Mouse (Mus musculus) C2C12 (cell line): ENCODE measurements around the gene Itga4. TPM values are rescaled to one million over a fixed set of nuclear protein-coding genes. Genes with fewer than 3 reads are reported as not detected.

Experiments
- H3K27me3 ChIP-seq: one replicate; pipeline ENCODE4 v1.6.1; 2011; ENCODE audit not compliant: control insufficient read depth, insufficient read depth, insufficient read length
- H3K36me3 ChIP-seq: one replicate; pipeline ENCODE4 v1.6.1; 2011; ENCODE audit not compliant: control insufficient read depth, insufficient read depth
- H3K4me3 ChIP-seq: one replicate; pipeline ENCODE4 v1.5.1; 2011; ENCODE audit warnings: mild to moderate bottlenecking, control low read depth; ENCODE audit not compliant: poor library complexity, insufficient read depth, severe bottlenecking
- H3K79me2 ChIP-seq: one replicate; pipeline ENCODE4 v1.6.1; 2011; ENCODE audit not compliant: control insufficient read depth, insufficient read depth
- H3K79me3 ChIP-seq: one replicate; pipeline ENCODE4 v1.6.1; 2011; ENCODE audit warnings: low read depth, control low read depth
- H3ac ChIP-seq: one replicate; pipeline ENCODE3; 2011; ENCODE audit warnings: low read depth; ENCODE audit not compliant: control insufficient read depth, insufficient read length
- CEBPB ChIP-seq: IDR thresholded peaks from one replicate; pipeline ENCODE4 v1.6.1; 2011; ENCODE audit warnings: low read depth, mild to moderate bottlenecking, control low read depth, moderate library complexity
- CTCF ChIP-seq: IDR thresholded peaks from one replicate; pipeline ENCODE4 v1.5.1; 2011; ENCODE audit not compliant: control insufficient read depth, insufficient read depth, insufficient read length
- FOSL1 ChIP-seq: IDR thresholded peaks from one replicate; pipeline ENCODE4 v1.8.0; 2011; ENCODE audit warnings: mild to moderate bottlenecking, low read length; ENCODE audit not compliant: poor library complexity, insufficient read depth, severe bottlenecking
- MAX ChIP-seq: IDR thresholded peaks from one replicate; pipeline ENCODE4 v1.6.1; 2011; ENCODE audit warnings: mild to moderate bottlenecking, control low read depth
- MYOD1 ChIP-seq: IDR thresholded peaks from one replicate; pipeline ENCODE4 v1.6.1; 2011; ENCODE audit warnings: low read depth; ENCODE audit not compliant: control insufficient read depth, insufficient read length
- MYOG ChIP-seq: IDR thresholded peaks from one replicate; pipeline ENCODE4 v1.6.1; 2011; ENCODE audit not compliant: control insufficient read depth, insufficient read length; ENCODE audit errors: extremely low read depth
- USF1 ChIP-seq: IDR thresholded peaks from one replicate; pipeline ENCODE4 v1.6.1; 2011; ENCODE audit warnings: low read depth, mild to moderate bottlenecking, control low read depth, moderate library complexity
- polyA plus RNA-seq: library from polyadenylated mRNA; unstranded; fragments of >200 nt; fragmentation: generic; extraction: Trizol; gene quantifications from one replicate; pipeline ENCODE4 v1.2.1, GENCODE M21; 2012; ENCODE audit warnings: missing spikeins

The Itga4 gene
- polyA plus RNA-seq, 1 experiment, result 0.84 TPM

DNA sequence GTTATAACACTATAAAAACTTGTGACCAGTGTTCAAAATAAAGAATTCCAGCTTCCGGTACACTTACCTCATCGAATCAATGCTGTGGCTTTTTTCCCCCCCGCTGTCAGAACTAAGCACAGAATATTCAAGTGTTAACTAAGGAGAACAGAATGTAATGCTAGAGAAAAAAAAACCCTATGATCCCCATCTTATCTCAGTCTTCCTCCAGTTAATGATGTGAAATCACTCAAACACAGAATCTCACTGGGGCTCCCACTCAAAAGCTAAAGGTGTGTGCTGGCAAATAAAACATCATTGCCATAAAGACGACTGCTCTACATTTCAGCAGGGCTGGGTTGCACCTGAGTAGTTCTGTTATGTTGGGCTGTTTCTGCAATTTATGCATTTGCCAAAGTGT, 16.6 kb downstream of the Itga4 start:
- TF ChIP-seq FOSL1 (no peak), CEBPB (no peak), CTCF (no peak), MYOD1 (no peak), USF1 (no peak), MAX (no peak), MYOG (no peak)
- no peaks in the 10 kb centered on the region for H3K79me2 ChIP-seq
- H3K79me3 ChIP-seq, result no peaks in the 10 kb centered on the region
- no peaks in the 10 kb centered on the region for H3K27me3 ChIP-seq
- H3K4me3 ChIP-seq, result no peak overlapping the region
- no peak overlapping the region for H3ac ChIP-seq
- no peaks in the 10 kb centered on the region for H3K36me3 ChIP-seq

DNA sequence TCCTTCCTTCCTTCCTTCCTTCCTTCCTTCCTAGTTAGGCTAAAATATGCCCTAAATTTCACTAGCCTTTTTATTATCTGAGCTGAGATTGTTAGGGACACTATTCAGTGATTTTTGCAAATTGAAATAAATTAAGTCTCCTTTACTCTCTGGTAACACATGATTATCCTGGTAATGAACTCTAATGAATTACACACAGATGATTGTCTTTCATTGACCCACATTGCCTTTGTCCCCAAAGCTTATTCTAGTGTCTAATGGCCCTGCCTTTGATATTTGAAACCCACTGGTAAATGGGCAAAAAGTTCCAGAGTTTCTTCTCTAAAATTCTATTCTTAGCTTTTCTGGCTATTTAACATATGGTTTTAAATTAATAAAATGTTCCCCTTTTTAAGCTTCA, 23.4 kb downstream of the Itga4 start:
- Histone ChIP-seq H3K79me2 (no peaks in the 10 kb centered on the region), H3K27me3 (no peaks in the 10 kb centered on the region), H3K79me3 (no peaks in the 10 kb centered on the region), H3ac (no peak overlapping the region), H3K4me3 (no peak overlapping the region), H3K36me3 (no peaks in the 10 kb centered on the region)
- TF ChIP-seq MYOG (no peak), FOSL1 (no peak), CTCF (no peak), CEBPB (no peak)

DNA sequence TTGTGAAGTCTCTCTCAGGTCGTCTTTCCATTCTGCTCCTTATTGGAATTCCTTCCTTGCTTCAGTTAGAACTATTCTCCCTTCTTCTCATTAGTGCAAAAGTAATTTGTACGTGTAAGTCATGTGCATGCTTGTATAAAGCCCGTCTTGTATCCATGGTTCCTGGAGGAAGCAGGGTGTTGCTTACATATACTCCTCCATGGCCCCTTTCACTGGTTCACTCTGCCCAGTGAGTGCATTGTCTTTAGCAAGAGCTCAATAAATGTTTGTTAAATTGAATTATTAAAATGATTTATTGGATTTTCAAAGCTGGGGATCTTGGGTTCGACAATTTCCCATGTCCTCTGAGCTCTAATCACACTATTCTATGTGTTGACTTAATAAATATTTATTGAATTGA, 29.0 kb downstream of the Itga4 start:
- H3K36me3 ChIP-seq, result no peaks in the 10 kb centered on the region
- TF ChIP-seq USF1 (no peak), FOSL1 (no peak)
- no peak overlapping the region for H3K4me3 ChIP-seq
- no peaks in the 10 kb centered on the region for H3K79me2 ChIP-seq
- no peaks in the 10 kb centered on the region for H3K79me3 ChIP-seq
- H3ac ChIP-seq, result no peak overlapping the region
- no peaks in the 10 kb centered on the region for H3K27me3 ChIP-seq

DNA sequence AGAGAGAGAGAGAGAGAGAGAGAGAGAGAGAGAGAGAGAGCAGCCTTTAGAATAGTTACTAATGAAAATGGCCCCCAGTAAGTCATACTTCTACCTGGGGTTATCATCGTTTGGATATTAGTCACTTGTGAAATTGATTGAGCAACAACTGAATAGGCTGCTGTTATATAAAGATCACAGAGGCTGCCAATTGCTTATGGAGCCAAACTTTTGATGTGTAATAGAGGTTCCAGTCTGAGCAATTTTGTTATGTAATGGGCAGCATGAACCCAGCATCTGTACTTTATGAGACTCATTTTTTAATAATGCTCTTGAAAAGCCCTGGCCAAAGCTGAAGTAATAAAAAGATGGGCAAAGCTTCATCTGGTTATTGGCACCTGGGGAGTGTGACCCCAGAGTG, 34.9 kb downstream of the Itga4 start:
- no peaks in the 10 kb centered on the region for H3K79me3 ChIP-seq
- no peak overlapping the region for H3K4me3 ChIP-seq
- H3K79me2 ChIP-seq, result no peaks in the 10 kb centered on the region
- H3ac ChIP-seq, result no peak overlapping the region
- TF ChIP-seq FOSL1 (no peak), CTCF (no peak), USF1 (no peak), MYOG (no peak), CEBPB (no peak), MAX (no peak), MYOD1 (no peak)
- no peaks in the 10 kb centered on the region for H3K27me3 ChIP-seq
- H3K36me3 ChIP-seq, result no peaks in the 10 kb centered on the region

DNA sequence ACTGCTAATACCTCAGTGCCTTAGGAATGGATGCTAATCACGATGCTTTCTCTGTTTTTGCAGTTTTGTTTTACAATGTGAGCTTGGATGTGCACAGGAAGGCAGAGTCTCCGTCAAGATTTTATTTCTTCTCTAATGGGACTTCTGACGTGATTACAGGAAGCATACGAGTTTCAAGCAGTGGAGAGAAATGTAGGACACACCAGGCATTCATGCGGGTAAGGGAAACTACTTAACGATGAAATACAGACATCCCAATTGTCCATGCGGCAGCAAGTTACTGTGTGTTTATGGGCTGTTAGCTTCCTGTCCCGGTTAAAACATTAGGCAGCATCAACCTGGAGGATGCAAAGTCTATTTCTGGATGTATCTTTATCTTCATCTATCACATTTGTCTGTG, 36.7 kb downstream of the Itga4 start:
- Histone ChIP-seq H3ac (no peak overlapping the region), H3K79me2 (no peaks in the 10 kb centered on the region), H3K79me3 (no peaks in the 10 kb centered on the region), H3K36me3 (no peaks in the 10 kb centered on the region), H3K27me3 (no peaks in the 10 kb centered on the region), H3K4me3 (no peak overlapping the region)
- TF ChIP-seq USF1, result no peak
- TF ChIP-seq CEBPB, result no peak
- TF ChIP-seq FOSL1, result no peak
- TF ChIP-seq MAX, result no peak
- no peak for TF ChIP-seq CTCF
- no peak for TF ChIP-seq MYOG
- TF ChIP-seq MYOD1, result no peak

DNA sequence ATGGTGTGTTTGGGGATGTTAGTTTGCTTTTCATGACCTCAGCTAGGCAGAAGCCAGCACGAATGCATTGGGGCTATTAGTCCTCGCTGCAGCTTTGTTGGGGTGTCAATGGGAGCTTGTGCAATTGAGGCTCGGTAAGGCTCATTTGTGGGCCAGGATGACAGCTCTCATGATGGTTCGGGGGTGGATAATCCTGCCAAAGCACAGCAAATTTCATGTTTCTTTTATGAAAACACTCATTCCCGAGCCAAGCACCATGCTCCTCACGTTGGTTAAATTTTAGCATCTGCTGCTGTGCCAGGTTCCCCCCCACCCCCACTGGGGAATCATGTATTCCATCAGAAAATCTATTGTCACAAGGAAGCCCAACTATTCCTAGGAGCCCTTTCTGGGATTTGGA, 37.2 kb downstream of the Itga4 start:
- no peaks in the 10 kb centered on the region for H3K79me2 ChIP-seq
- no peaks in the 10 kb centered on the region for H3K36me3 ChIP-seq
- no peak overlapping the region for H3K4me3 ChIP-seq
- H3K27me3 ChIP-seq, result no peaks in the 10 kb centered on the region
- no peak overlapping the region for H3ac ChIP-seq
- TF ChIP-seq MYOG (no peak), CEBPB (no peak), FOSL1 (no peak)
- no peaks in the 10 kb centered on the region for H3K79me3 ChIP-seq
